Mouse (Mus musculus): Measurements from ENCODE around the gene Myo1f. TPM values are rescaled to one million over a fixed set of nuclear protein-coding genes. Genes with fewer than 3 reads are reported as not detected.

Myo1f gene
- polyA plus RNA-seq, 1 experiment from 2014 or later, result 1.7 TPM

GRCm38 (mm10) chr17:33539878-33540277 lies 15.6 kb upstream of the Myo1f start:
- 93% methylated on average over 4 of the region's 4 CpGs for WGBS
- H3K36me3 ChIP-seq (replicated peaks), result peaks cover 38% of the 10 kb centered on the region
- no peak overlapping the region for H3K4me3 ChIP-seq (replicated peaks)

GRCm38 (mm10) chr17:33549212-33549611 lies 6.3 kb upstream of the Myo1f start:
- Histone ChIP-seq H3K4me1 (no peaks in the 10 kb centered on the region), H3K9me3 (no peaks in the 10 kb centered on the region), H3K4me2 (no peak overlapping the region), H3K9ac (no peak overlapping the region), H3K36me3 (replicated peaks) (peaks cover 44% of the 10 kb centered on the region), H3K27ac (no peak overlapping the region), H3K27me3 (no peaks in the 10 kb centered on the region), H3K4me3 (replicated peaks) (no peak overlapping the region)
- ATAC-seq (ENCODE audit: low FRiP score), result no peak
- WGBS, result 96% methylated on average over 6 of the region's 6 CpGs

More at GRCm38 (mm10) chr17:33539878-33540277, 15.6 kb upstream of the Myo1f start:
- Histone ChIP-seq H3K27me3 (no peaks in the 10 kb centered on the region), H3K4me2 (no peak overlapping the region), H3K9ac (no peak overlapping the region), H3K9me3 (no peaks in the 10 kb centered on the region), H3K27ac (no peak overlapping the region), H3K4me1 (no peaks in the 10 kb centered on the region)
- no peak for ATAC-seq (ENCODE audit: low FRiP score)

- Histone ChIP-seq H3K4me2 (no peak overlapping the region), H3K27me3 (no peaks in the 10 kb centered on the region), H3K4me1 (no peaks in the 10 kb centered on the region), H3K27ac (no peak overlapping the region), H3K36me3 (replicated peaks) (peaks cover 43% of the 10 kb centered on the region), H3K9ac (no peak overlapping the region), H3K4me3 (replicated peaks) (no peak overlapping the region), H3K9me3 (no peaks in the 10 kb centered on the region)
- no peak for ATAC-seq (ENCODE audit: low FRiP score)
- 87% methylated on average over 10 of the region's 10 CpGs for WGBS
These were observed 5.1 kb upstream of the Myo1f start for GRCm38 (mm10) chr17:33550388-33550787.

GRCm38 (mm10) chr17:33552113-33552512 lies 3.4 kb upstream of the Myo1f start:
- 90% methylated on average over 4 of the region's 4 CpGs for WGBS
- Histone ChIP-seq H3K27me3 (no peaks in the 10 kb centered on the region), H3K9ac (no peak overlapping the region), H3K9me3 (no peaks in the 10 kb centered on the region), H3K4me2 (no peak overlapping the region), H3K4me3 (replicated peaks) (no peak overlapping the region), H3K27ac (no peak overlapping the region), H3K4me1 (no peaks in the 10 kb centered on the region), H3K36me3 (replicated peaks) (peaks cover 34% of the 10 kb centered on the region)
- ATAC-seq (ENCODE audit: low FRiP score), result no peak

GRCm38 (mm10) chr17:33552964-33553363 lies 2.5 kb upstream of the Myo1f start:
- Histone ChIP-seq H3K27me3 (no peaks in the 10 kb centered on the region), H3K4me3 (replicated peaks) (no peak overlapping the region), H3K9ac (no peak overlapping the region), H3K4me1 (no peaks in the 10 kb centered on the region), H3K4me2 (no peak overlapping the region), H3K27ac (no peak overlapping the region), H3K36me3 (replicated peaks) (peaks cover 30% of the 10 kb centered on the region), H3K9me3 (no peaks in the 10 kb centered on the region)
- ATAC-seq (ENCODE audit: low FRiP score), result no peak
- 43% methylated on average over 4 of the region's 4 CpGs for WGBS

GRCm38 (mm10) chr17:33554536-33554935 lies 971 bp upstream of the Myo1f start:
- no peak overlapping the region for H3K9ac ChIP-seq
- no peaks in the 10 kb centered on the region for H3K4me1 ChIP-seq
- H3K36me3 ChIP-seq (replicated peaks), result peaks cover 15% of the 10 kb centered on the region
- no peaks in the 10 kb centered on the region for H3K9me3 ChIP-seq
- no peak overlapping the region for H3K27ac ChIP-seq
- H3K4me2 ChIP-seq, result no peak overlapping the region
- H3K4me3 ChIP-seq (replicated peaks), result no peak overlapping the region
- WGBS, result 100% methylated on average over 1 of the region's 1 CpGs
- no peak for ATAC-seq (ENCODE audit: low FRiP score)
- H3K27me3 ChIP-seq, result no peaks in the 10 kb centered on the region

- Histone ChIP-seq H3K9ac (no peak overlapping the region), H3K36me3 (replicated peaks) (no peaks in the 10 kb centered on the region; the same call in 1 of the 2 replicates), H3K9me3 (no peaks in the 10 kb centered on the region), H3K27ac (no peak overlapping the region), H3K4me3 (replicated peaks) (no peak overlapping the region), H3K27me3 (no peaks in the 10 kb centered on the region), H3K4me2 (no peak overlapping the region), H3K4me1 (no peaks in the 10 kb centered on the region)
- no peak for ATAC-seq (ENCODE audit: low FRiP score)
- WGBS, result 82% methylated on average over 4 of the region's 4 CpGs
These were observed 2.4 kb downstream of the Myo1f start for GRCm38 (mm10) chr17:33557922-33558321.

- no peak overlapping the region for H3K4me3 ChIP-seq (replicated peaks)
- H3K9me3 ChIP-seq, result no peaks in the 10 kb centered on the region
- no peaks in the 10 kb centered on the region for H3K36me3 ChIP-seq (replicated peaks)
- no peaks in the 10 kb centered on the region for H3K4me1 ChIP-seq
- 71% methylated on average over 2 of the region's 2 CpGs for WGBS
- no peak for ATAC-seq (ENCODE audit: low FRiP score)
- no peak overlapping the region for H3K27ac ChIP-seq
- no peak overlapping the region for H3K4me2 ChIP-seq
- no peak overlapping the region for H3K9ac ChIP-seq
- H3K27me3 ChIP-seq, result no peaks in the 10 kb centered on the region
These were observed 8.1 kb downstream of the Myo1f start for GRCm38 (mm10) chr17:33563527-33564076.

- no peaks in the 10 kb centered on the region for H3K4me1 ChIP-seq
- ATAC-seq (ENCODE audit: low FRiP score), result no peak
- no peaks in the 10 kb centered on the region for H3K27me3 ChIP-seq
- H3K4me3 ChIP-seq (replicated peaks), result no peak overlapping the region
- H3K27ac ChIP-seq, result no peak overlapping the region
- H3K9me3 ChIP-seq, result no peaks in the 10 kb centered on the region
- no peaks in the 10 kb centered on the region for H3K36me3 ChIP-seq (replicated peaks)
- H3K9ac ChIP-seq, result no peak overlapping the region
- WGBS, result 53% methylated on average over 1 of the region's 1 CpGs
- H3K4me2 ChIP-seq, result no peak overlapping the region
These were observed 9.1 kb downstream of the Myo1f start for GRCm38 (mm10) chr17:33564599-33564998.

- Histone ChIP-seq H3K36me3 (replicated peaks) (no peaks in the 10 kb centered on the region), H3K27me3 (no peaks in the 10 kb centered on the region), H3K4me3 (replicated peaks) (no peak overlapping the region), H3K9ac (no peak overlapping the region), H3K27ac (no peak overlapping the region), H3K4me2 (no peak overlapping the region), H3K4me1 (no peaks in the 10 kb centered on the region), H3K9me3 (no peaks in the 10 kb centered on the region)
- WGBS, result 87% methylated on average over 2 of the region's 2 CpGs
- ATAC-seq (ENCODE audit: low FRiP score), result no peak
These were observed 10.7 kb downstream of the Myo1f start for GRCm38 (mm10) chr17:33566182-33566581.

- Histone ChIP-seq H3K27ac (no peak overlapping the region), H3K4me2 (no peak overlapping the region), H3K4me1 (no peaks in the 10 kb centered on the region), H3K4me3 (replicated peaks) (no peak overlapping the region), H3K36me3 (replicated peaks) (no peaks in the 10 kb centered on the region), H3K27me3 (no peaks in the 10 kb centered on the region), H3K9me3 (no peaks in the 10 kb centered on the region), H3K9ac (no peak overlapping the region)
- 84% methylated on average over 4 of the region's 4 CpGs for WGBS
- ATAC-seq (ENCODE audit: low FRiP score), result no peak
These were observed 28.6 kb downstream of the Myo1f start for GRCm38 (mm10) chr17:33584061-33584460.

GRCm38 (mm10) chr17:33586011-33586410 lies 30.5 kb downstream of the Myo1f start:
- no peak for ATAC-seq (ENCODE audit: low FRiP score)
- H3K4me1 ChIP-seq, result no peaks in the 10 kb centered on the region
- WGBS, result 76% methylated on average over 17 of the region's 17 CpGs

GRCm38 (mm10) chr17:33597271-33597670 lies 41.8 kb downstream of the Myo1f start:
- H3K36me3 ChIP-seq (replicated peaks), result no peaks in the 10 kb centered on the region
- H3K4me3 ChIP-seq (replicated peaks), result no peak overlapping the region
- no peak for ATAC-seq (ENCODE audit: low FRiP score)
- no peak overlapping the region for H3K4me2 ChIP-seq
- H3K4me1 ChIP-seq, result no peaks in the 10 kb centered on the region
- H3K27ac ChIP-seq, result no peak overlapping the region
- H3K9me3 ChIP-seq, result 0 out of 2 replicates have a peak, but pooled peaks cover 11% of the 10 kb centered on the region
- H3K9ac ChIP-seq, result no peak overlapping the region
- no peaks in the 10 kb centered on the region for H3K27me3 ChIP-seq

More at GRCm38 (mm10) chr17:33586011-33586410, 30.5 kb downstream of the Myo1f start:
- H3K4me3 ChIP-seq (replicated peaks), result no peak overlapping the region
- no peak overlapping the region for H3K4me2 ChIP-seq
- H3K36me3 ChIP-seq (replicated peaks), result no peaks in the 10 kb centered on the region
- H3K9me3 ChIP-seq, result no peaks in the 10 kb centered on the region
- no peaks in the 10 kb centered on the region for H3K27me3 ChIP-seq
- H3K27ac ChIP-seq, result no peak overlapping the region
- H3K9ac ChIP-seq, result no peak overlapping the region

Measured in forebrain, embryonic 12.5 days (tissue).